28 mouse cellular contexts compared by ENCODE assay signal in the genomic region with DNA sequence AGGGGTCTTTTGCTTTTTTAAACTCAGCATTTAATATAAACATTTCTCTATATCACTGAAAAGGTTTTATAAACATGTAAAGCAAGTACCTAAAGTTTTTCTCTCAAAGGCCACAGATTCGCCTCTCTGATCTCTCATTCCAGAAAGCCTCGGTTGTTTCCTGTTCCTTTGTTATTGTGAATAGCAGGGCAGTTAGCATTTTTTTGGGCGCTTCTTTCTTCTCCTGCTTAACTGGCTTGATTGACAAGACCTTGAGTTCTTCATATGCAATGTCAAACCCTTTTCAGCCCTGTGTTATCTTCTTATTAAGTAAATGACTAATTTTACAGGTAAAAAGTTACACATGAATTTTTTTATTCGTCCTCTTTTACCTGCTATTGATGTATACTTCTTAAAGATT.
DNase-seq lines count a peak whose midpoint lies in the region; ATAC-seq lines count a peak whose summit lies in the region.
"Had no signal": no experiment of that assay in that cellular context is flagged by ENCODE, and none has a peak within 500 bp of the region (broad histone marks: within the 10 kb centered on the region; RNA-seq: fewer than 3 reads in every experiment).

No protein-coding gene starts in this region.

- peak; percentile 54 for DNase-seq in midbrain, embryonic 11.5 days (ENCODE audit: low spot score, missing footprints)
- no peak for DNase-seq in midbrain, embryonic 10.5 days (ENCODE audit: low spot score)
- DNase-seq in R1 (ENCODE audit: low read depth, low spot score) = peak; percentile 82
- no peak for DNase-seq in left cerebral cortex, postnatal 10 days (ENCODE audit: extremely low spot score in 1 of 2, low spot score in 2 of 2)
- no peak for DNase-seq in c-Kit-positive CD71-positive TER-119-positive erythroid progenitor cells, embryonic 14.5 days (ENCODE audit: low spot score)
- DNase-seq: adrenal gland, adult 8-10 months; adrenal gland, postnatal 14 days; adrenal gland, postnatal 36 days; B cell, adult 2 months; cerebellum, adult 11 months; cerebellum, adult 18-20 months; cerebellum, adult 8-10 months; cerebellum, adult 9-11 months; cerebellum, postnatal 14 days; cerebellum, postnatal 36 days; embryo, embryonic 11 days had no signal

- H3K27ac ChIP-seq in midbrain, embryonic 11.5 days (ENCODE audit: low read depth, low read length) = no peak overlapping the region
- H3K27ac ChIP-seq in midbrain, embryonic 10.5 days (replicated peaks) = no peak overlapping the region
- H3K27ac ChIP-seq: embryonic facial prominence, embryonic 13.5 days; embryonic facial prominence, embryonic 15.5 days; forebrain, embryonic 10.5 days; forebrain, embryonic 12.5 days had no signal

- intact Hi-C loops in left cerebral cortex, postnatal 10 days (cut with DNase I) = loop anchor here (10.0 kb wide), 1 partner anchor 198 kb away; no protein-coding TSS in a partner anchor

- H3K27me3 ChIP-seq in midbrain, embryonic 11.5 days (ENCODE audit: control insufficient read depth, insufficient read depth, low read length) = no peaks in the 10 kb centered on the region
- no peaks in the 10 kb centered on the region for H3K27me3 ChIP-seq in midbrain, embryonic 10.5 days (ENCODE audit: low read depth, poor library complexity, severe bottlenecking)
- H3K27me3 ChIP-seq: CH12.LX; embryonic facial prominence, embryonic 13.5 days; embryonic facial prominence, embryonic 15.5 days; forebrain, embryonic 12.5 days; Patski had no signal

- H3K9me3 ChIP-seq in midbrain, embryonic 11.5 days (ENCODE audit: control insufficient read depth, low read length) = no peaks in the 10 kb centered on the region
- H3K9me3 ChIP-seq in midbrain, embryonic 10.5 days (replicated peaks) = no peaks in the 10 kb centered on the region
- H3K9me3 ChIP-seq: embryonic facial prominence, embryonic 13.5 days; embryonic facial prominence, embryonic 15.5 days; forebrain, embryonic 10.5 days; forebrain, embryonic 12.5 days had no signal

- no peak overlapping the region for H3K4me2 ChIP-seq in midbrain, embryonic 11.5 days
- H3K4me2 ChIP-seq: embryonic facial prominence, embryonic 13.5 days; embryonic facial prominence, embryonic 15.5 days; forebrain, embryonic 12.5 days had no signal

- no peak overlapping the region for H3K4me3 ChIP-seq in midbrain, embryonic 11.5 days (ENCODE audit: low read depth, low read length)
- no peak overlapping the region for H3K4me3 ChIP-seq in midbrain, embryonic 10.5 days
- H3K4me3 ChIP-seq: embryonic facial prominence, embryonic 13.5 days; embryonic facial prominence, embryonic 15.5 days; erythroblast, embryonic 14.5 days; forebrain, embryonic 10.5 days; forebrain, embryonic 12.5 days had no signal

- H3K9ac ChIP-seq in midbrain, embryonic 11.5 days (ENCODE audit: low read length) = no peak overlapping the region
- H3K9ac ChIP-seq: embryonic facial prominence, embryonic 13.5 days; embryonic facial prominence, embryonic 15.5 days; forebrain, embryonic 12.5 days had no signal

- no peaks in the 10 kb centered on the region for H3K36me3 ChIP-seq in midbrain, embryonic 11.5 days (ENCODE audit: control insufficient read depth, insufficient read depth, low read length)
- no peaks in the 10 kb centered on the region for H3K36me3 ChIP-seq in midbrain, embryonic 10.5 days
- H3K36me3 ChIP-seq: embryonic facial prominence, embryonic 13.5 days; embryonic facial prominence, embryonic 15.5 days; forebrain, embryonic 10.5 days; forebrain, embryonic 12.5 days; G1E had no signal

- WGBS in midbrain, embryonic 11.5 days = 52% methylated on average over 4 of the region's 4 CpGs
- WGBS in midbrain, embryonic 10.5 days = 63% methylated on average over 4 of the region's 4 CpGs

- H3K4me1 ChIP-seq in midbrain, embryonic 11.5 days (ENCODE audit: control insufficient read depth, insufficient read depth, low read length) = no peaks in the 10 kb centered on the region
- no peaks in the 10 kb centered on the region for H3K4me1 ChIP-seq in midbrain, embryonic 10.5 days
- H3K4me1 ChIP-seq: embryonic facial prominence, embryonic 15.5 days; forebrain, embryonic 10.5 days; forebrain, embryonic 12.5 days had no signal

- ATAC-seq in midbrain, embryonic 11.5 days (ENCODE audit: low FRiP score) = no peak
- ATAC-seq: activated CD4-positive, CD25-positive, alpha-beta regulatory T cell, adult 4 months; CD4-positive, CD25-positive, alpha-beta regulatory T cell, adult 4 months; forebrain, embryonic 14.5 days; forebrain, embryonic 16.5 days; Patski had no signal

Comparison
In these comparisons a context has a peak if more than half of its experiments do, and no peak if none do; other contexts are left out.
1. DNase-seq: peak in midbrain, embryonic 11.5 days (single experiment) and R1 (single experiment); none in midbrain, embryonic 10.5 days (single experiment), left cerebral cortex, postnatal 10 days (0 of 2) and c-Kit-positive CD71-positive TER-119-positive erythroid progenitor cells, embryonic 14.5 days (single experiment).